Mouse (Mus musculus) cerebellum, postnatal 14 days (tissue): ENCODE measurements around the gene Fut2.
"Not testable (repeated sequence)": the region's sequence is repeated elsewhere in the genome, so short reads cannot be mapped to it uniquely, and the experiment has no call there.

ENCODE experiments used
- DNase-seq, 2 experiments: peaks; one replicate each; pipeline ENCODE4 v3.0.0; 2021; ENCODE audit warnings: mixed read lengths in 2 of 2

Fut2 gene

GRCm38 (mm10) chr7:45667761-45668160 is 1.6 kb upstream of the Fut2 start:
- DNase-seq = peak in 1 of 2 experiments; percentile 40

DNA sequence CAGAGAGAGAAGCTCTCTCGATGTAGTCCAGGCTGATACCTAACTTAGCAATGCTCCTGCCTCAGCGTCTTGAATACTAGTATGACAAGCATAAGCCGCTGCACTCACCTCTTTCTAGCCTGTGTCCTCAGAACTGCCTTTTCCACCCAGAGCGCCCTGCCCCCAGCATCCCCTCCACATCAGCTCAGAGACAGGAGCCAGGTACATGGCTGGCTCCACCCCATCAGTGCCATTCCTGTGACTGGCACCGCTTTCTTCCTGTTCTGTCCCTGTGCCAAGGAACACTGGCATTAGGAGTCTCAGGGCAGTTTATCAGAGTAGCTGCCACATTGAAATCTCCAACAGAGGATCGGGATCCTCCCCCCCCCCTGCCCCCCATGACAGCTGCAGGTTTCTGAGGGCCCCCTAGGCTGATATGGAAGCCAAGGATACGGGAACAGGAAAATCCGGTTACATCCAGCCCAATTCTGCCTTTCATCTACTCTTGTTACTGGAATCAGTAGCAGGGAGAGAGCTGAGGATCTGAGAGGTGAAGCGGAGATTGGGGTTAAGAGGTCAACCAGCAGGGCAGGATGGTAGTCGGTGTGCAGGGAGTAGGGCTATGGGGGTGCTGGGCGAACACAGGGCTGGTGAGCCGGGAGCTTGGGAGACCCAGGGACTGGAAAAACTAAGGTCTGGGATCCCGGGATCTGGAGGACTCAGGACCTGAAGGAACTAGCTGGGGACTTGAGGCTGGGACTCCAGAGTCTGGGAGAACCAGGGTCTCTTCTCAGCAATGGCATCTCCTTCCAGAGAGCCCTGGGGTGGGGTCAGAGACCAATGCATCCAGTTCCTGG is 673 bp downstream of the Fut2 start:
- DNase-seq = peak in 1 of 2 experiments; percentile 41

- DNase-seq = not testable (repeated sequence)
Measured at GRCm38 (mm10) chr7:45661702-45662101, 4.5 kb downstream of the Fut2 start.

GRCm38 (mm10) chr7:45660746-45661478 is 5.3 kb downstream of the Fut2 start:
- DNase-seq = no peak

DNA sequence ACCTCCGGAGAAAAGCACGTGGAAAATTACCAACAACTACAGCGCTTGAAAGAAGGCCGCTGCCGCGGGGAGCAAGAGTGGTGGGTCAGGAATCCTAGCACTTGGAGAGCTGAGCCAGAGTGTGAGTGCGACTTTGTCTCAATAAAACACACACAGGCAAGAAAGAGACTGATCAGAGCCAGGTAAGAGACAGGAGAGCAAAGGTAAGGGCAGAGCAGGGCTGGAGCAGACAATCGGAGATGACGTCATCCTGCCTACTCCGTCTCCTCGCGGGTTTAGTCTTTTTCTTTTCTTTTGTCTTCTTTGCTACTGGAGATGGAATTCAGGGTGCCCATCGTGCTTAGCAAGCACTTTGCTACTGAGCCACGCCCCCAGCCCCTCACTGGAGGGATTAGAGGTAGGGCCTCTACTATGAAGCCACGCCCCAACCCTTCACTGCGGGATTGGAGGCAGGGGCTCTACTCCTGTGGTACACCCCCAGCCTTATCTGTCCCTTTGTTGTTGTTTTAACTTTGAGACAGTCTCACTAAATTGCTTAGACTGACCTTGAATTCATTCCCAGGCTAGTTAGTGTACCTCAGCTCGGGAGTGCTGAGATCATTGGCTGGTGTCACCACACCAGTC is 11.7 kb downstream of the Fut2 start:
- DNase-seq = no peak

- not testable (repeated sequence) for DNase-seq
Measured at GRCm38 (mm10) chr7:45650484-45650883, 15.7 kb downstream of the Fut2 start.

DNA sequence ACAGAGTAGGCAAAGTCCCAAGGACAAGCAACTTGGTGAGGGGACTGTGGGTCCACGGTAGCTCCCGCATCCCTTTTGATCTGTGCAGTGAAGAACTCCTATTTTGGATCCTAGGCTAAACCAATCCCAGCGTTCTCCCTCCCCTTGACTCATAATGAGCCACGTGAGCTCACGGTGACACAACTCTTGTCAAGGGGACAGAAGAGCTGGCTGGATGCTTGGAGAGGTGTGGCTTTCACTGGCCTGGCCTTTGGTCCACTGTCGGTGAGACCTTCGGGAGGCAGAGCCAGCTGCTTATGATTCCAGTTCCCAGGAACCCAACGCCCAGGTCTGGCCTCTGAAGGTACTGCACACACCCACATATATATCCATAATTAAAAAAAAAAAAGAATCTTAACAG is 16.8 kb downstream of the Fut2 start:
- no peak for DNase-seq

- no peak for DNase-seq
Measured at GRCm38 (mm10) chr7:45646671-45647070, 19.5 kb downstream of the Fut2 start.

DNA sequence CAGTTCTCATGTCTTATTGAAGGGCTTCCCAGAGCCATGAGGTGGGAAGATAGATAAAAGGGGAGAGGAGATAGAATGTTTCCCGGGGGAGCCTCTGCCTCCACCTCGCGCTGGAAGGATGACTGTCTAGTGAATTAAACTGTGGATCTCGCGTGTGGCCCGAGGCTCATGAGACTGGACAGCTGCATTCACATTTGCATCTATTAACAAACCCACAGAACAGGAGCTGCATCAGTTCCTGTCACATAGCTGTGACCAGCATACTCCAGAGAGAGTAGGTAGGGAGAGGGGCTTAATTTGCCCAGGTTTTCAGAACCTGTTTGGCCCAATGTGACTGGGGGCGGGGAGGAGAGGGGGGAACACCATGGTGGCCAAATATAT is 20.6 kb downstream of the Fut2 start:
- no peak for DNase-seq

- DNase-seq = peak in 1 of 2 experiments; percentile 27
Measured at GRCm38 (mm10) chr7:45644872-45645590, 21.2 kb downstream of the Fut2 start.

GRCm38 (mm10) chr7:45644183-45644582 is 22.0 kb downstream of the Fut2 start:
- DNase-seq = peak; percentile 69 to 83

GRCm38 (mm10) chr7:45643441-45644178 is 22.6 kb downstream of the Fut2 start:
- peak; percentile 99 for DNase-seq

DNA sequence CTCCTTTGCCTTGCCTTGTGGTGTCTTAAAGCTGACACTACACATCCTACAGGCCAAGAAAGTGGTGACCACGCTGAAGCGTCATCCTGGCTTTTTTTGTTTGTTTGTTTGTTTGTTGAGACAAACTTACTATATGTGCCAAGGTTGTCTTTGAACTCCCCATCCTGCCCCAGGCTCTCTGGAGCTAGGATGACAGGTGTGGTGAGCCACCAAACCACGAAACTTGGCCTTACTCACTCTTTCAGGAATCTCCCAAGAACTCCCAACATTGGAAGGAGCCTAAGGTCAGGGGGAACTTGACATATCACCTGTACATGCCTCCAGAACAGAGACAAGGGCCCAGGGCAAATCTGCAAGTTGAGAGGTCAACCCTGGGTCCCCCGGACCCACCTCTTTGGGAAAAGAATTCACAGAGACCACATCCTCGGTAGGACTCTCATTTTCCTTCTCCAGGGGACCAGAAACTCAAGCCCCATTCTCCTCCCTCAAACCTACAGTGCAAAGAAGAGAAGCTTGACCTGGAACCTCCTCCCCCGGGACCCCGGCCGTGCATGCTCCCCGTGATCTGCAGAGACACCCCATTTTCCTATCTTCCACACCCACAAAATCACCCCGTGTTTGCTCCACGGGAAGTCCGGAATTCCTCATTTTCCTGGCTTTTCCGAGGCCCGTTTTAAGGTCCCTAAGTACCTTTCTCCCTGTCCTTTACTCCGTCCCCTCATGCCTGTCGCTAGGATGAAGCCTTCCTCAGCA is 23.5 kb downstream of the Fut2 start:
- peak in 1 of 2 experiments; percentile 56 for DNase-seq

DNA sequence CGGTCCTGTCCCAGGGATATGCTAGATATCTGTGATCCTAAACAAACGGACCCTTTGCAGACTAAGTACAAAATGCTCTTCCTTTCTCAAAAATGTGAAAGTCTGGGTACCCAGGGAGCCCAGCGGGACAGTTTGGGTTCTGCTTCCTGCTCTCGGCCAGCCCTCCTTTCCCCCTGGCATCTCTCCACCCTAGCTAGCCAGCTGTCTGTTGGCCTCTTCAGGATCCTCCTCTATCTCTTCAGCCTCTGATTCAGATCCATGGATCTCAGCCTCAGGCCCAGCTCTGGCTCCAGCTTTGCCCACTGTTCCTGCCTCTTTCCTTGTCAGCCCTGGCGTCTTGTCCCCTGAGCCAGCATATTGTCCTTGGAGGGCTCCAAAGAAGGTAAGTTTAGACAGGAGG is 24.1 kb downstream of the Fut2 start:
- peak; percentile 62 to 74 for DNase-seq

- DNase-seq = peak; percentile 72 to 75
Measured at GRCm38 (mm10) chr7:45641391-45642040, 24.7 kb downstream of the Fut2 start.

DNA sequence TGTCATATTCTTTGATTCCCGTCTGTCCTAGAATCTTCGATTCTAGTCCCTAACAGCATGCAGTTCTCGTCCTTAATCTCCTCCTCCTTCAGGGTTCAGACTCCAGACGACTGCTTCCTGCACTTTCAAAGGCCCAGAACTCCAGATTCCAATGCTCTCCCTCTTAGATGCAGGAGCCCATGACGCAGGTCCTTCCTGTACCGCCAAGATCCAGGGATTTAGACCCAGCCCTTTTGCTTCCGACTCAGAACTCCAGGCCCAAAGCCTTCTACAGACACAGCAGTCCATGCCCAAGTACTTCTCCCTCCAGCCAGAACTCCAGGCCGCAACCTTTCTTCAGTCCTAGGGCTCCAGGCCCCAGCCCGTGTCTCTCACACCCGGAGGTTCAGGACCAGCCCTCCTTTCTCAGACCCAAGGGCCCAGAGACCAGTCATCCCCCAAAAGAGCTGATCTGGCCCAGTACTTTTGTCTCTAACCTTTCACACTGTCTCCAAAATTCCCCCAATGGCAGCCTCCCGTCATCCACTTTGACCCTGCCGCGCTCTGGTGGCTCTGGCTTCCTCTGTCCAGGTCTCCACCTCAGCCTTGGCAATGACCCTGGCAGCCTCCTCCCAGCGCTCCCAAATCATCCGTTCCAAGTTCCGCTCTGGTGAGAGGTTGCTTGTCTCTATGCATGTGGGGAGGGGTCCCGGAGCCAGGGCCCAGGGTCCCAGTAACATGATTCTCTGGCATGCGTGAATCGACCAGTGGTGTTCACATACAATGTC is 25.8 kb downstream of the Fut2 start:
- DNase-seq = no peak

GRCm38 (mm10) chr7:45639561-45640027 is 26.6 kb downstream of the Fut2 start, which contains the start of gene Mamstr:
Mamstr (plus strand) TSS chr7:45639977.
- DNase-seq = peak in 1 of 2 experiments; percentile 44

DNA sequence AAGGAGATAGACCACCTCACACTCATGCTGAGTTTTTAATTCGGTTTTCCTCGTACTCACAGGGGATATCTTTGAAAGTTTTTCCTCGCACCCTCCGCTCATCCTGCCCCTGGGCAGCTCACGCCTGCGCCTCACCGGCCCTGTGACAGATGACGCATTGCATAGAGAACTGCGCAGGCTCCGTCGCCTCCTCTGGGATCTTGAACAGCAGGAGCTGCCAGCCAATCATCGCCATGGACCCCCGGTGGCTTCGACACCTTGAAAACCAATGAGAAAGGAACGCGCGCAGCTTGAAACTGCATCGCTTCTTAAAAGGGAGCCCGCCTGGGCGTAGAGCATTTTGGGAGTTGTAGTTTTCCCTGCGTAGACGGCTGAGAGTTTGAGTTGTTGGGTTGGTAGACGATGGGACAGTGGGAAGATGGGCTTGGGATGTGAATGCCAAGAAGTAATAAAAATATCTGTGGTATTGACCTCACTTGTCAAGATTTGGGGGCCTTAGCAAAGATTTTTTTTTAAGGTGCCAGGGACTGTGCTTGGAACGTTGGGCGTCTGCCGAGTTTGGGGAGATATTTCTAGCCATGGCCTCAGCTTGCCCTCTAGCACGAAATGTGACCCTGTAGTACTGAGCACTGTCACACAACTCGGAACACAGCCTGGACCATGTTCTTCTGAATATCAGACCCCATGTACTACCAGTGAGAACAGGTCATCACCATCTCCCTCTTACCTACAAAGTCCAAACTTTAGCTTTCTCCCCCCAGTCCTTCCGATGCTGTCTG is 27.4 kb downstream of the Fut2 start:
- DNase-seq = peak; percentile 99

DNA sequence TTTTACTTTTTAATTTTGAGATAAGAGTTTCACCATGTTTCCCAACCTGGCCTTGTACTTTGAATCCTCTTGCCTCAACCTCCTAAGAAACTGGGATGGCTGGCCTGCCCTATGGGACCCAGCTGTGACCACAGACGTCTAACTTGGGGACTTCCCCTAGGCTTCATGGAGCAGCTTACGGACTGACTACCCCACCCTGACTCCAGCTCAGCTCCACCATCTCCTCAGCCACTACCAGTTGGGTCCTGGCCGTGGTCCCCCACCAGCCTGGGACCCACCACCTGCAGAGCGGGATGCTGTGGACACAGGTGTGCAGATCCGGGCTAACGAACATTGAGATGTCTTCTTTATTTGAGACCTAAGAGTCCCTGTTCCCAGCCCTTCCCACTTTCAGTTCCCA is 28.5 kb downstream of the Fut2 start:
- peak in 1 of 2 experiments; percentile 45 for DNase-seq
